Comparison of ENCODE assay signal across 8 mouse cellular contexts in genomic region chr10:84631182-84631581, GRCm38 (mm10). TPM values are rescaled to one million over a fixed set of nuclear protein-coding genes. Genes with fewer than 3 reads are reported as not detected.
DNase-seq lines count a peak whose midpoint lies in the region; ATAC-seq and TF ChIP-seq lines count a peak whose summit lies in the region.

No protein-coding gene starts in this region.

- no peak overlapping the region for H3K27ac ChIP-seq in forebrain, embryonic 14.5 days (ENCODE audit: low read depth, low read length)
- no peak overlapping the region for H3K27ac ChIP-seq in forebrain, embryonic 15.5 days (replicated peaks)
- no peak overlapping the region for H3K27ac ChIP-seq in midbrain, postnatal 0 days (ENCODE audit: low read depth, low read length)
- no peak overlapping the region for H3K27ac ChIP-seq in midbrain, embryonic 13.5 days

- no peak overlapping the region for H3K4me3 ChIP-seq in forebrain, embryonic 14.5 days (ENCODE audit: low read depth, low read length)
- no peak overlapping the region for H3K4me3 ChIP-seq in forebrain, embryonic 15.5 days
- no peak overlapping the region for H3K4me3 ChIP-seq in midbrain, postnatal 0 days (ENCODE audit: low read depth, low read length)
- H3K4me3 ChIP-seq in midbrain, embryonic 13.5 days (replicated peaks), result no peak overlapping the region

- H3K27me3 ChIP-seq in forebrain, embryonic 14.5 days (replicated peaks; ENCODE audit: control insufficient read depth, insufficient read depth, low read length), result no peaks in the 10 kb centered on the region
- H3K27me3 ChIP-seq in forebrain, embryonic 15.5 days, result no peaks in the 10 kb centered on the region
- H3K27me3 ChIP-seq in midbrain, postnatal 0 days (ENCODE audit: insufficient read depth, low read length), result no peaks in the 10 kb centered on the region
- H3K27me3 ChIP-seq in midbrain, embryonic 13.5 days, result no peaks in the 10 kb centered on the region

- H3K4me1 ChIP-seq in forebrain, embryonic 14.5 days (ENCODE audit: control insufficient read depth, insufficient read depth, low read length), result no peaks in the 10 kb centered on the region
- H3K4me1 ChIP-seq in forebrain, embryonic 15.5 days, result no peaks in the 10 kb centered on the region
- no peaks in the 10 kb centered on the region for H3K4me1 ChIP-seq in midbrain, postnatal 0 days (ENCODE audit: insufficient read depth, low read length)
- H3K4me1 ChIP-seq in midbrain, embryonic 13.5 days (replicated peaks), result no peaks in the 10 kb centered on the region

- whole genome bisulfite sequencing in forebrain, embryonic 14.5 days, result 58% methylated on average over 5 of the region's 5 CpGs
- WGBS in forebrain, embryonic 15.5 days, result 65% methylated on average over 5 of the region's 5 CpGs
- WGBS in midbrain, postnatal 0 days, result 65% methylated on average over 5 of the region's 5 CpGs
- WGBS in midbrain, embryonic 13.5 days, result 57% methylated on average over 5 of the region's 5 CpGs

- no peak for ATAC-seq in forebrain, embryonic 14.5 days
- ATAC-seq in forebrain, embryonic 15.5 days (replicated peaks), result no peak
- ATAC-seq in midbrain, postnatal 0 days (ENCODE audit: low FRiP score), result no peak
- ATAC-seq in midbrain, embryonic 13.5 days, result no peak

- DNase-seq in forebrain, embryonic 14.5 days (ENCODE audit: low spot score), result peak; percentile 38
- DNase-seq in midbrain, postnatal 0 days (ENCODE audit: low spot score), result peak; percentile 57
- peak; percentile 69 for DNase-seq in embryo, embryonic 10 days (ENCODE audit: low spot score)
- peak; percentile 49 for DNase-seq in lung, postnatal 14 days
- DNase-seq in Muller cell, postnatal 12 days (ENCODE audit: inconsistent ontology term), result no peak
- DNase-seq in ovary, postnatal 10 days (ENCODE audit: low spot score), result no peak

- H3K4me2 ChIP-seq in forebrain, embryonic 14.5 days (ENCODE audit: low read length), result no peak overlapping the region
- H3K4me2 ChIP-seq in forebrain, embryonic 15.5 days (replicated peaks), result no peak overlapping the region
- H3K4me2 ChIP-seq in midbrain, postnatal 0 days (ENCODE audit: low read depth, low read length, poor library complexity, severe bottlenecking), result no peak overlapping the region
- no peak overlapping the region for H3K4me2 ChIP-seq in midbrain, embryonic 13.5 days (replicated peaks)

- TF ChIP-seq CTCF in midbrain, postnatal 0 days (IDR thresholded peaks at IDR 0.05), result peak; percentile 69

- no peak overlapping the region for H3K9ac ChIP-seq in forebrain, embryonic 14.5 days (ENCODE audit: low read length)
- no peak overlapping the region for H3K9ac ChIP-seq in forebrain, embryonic 15.5 days (replicated peaks)
- H3K9ac ChIP-seq in midbrain, postnatal 0 days (replicated peaks; ENCODE audit: low read length, poor library complexity, severe bottlenecking), result no peak overlapping the region
- no peak overlapping the region for H3K9ac ChIP-seq in midbrain, embryonic 13.5 days (replicated peaks)

- no peaks in the 10 kb centered on the region for H3K9me3 ChIP-seq in forebrain, embryonic 14.5 days (replicated peaks; ENCODE audit: control insufficient read depth, low read length)
- H3K9me3 ChIP-seq in forebrain, embryonic 15.5 days, result no peaks in the 10 kb centered on the region
- H3K9me3 ChIP-seq in midbrain, postnatal 0 days (ENCODE audit: low read length), result no peaks in the 10 kb centered on the region
- H3K9me3 ChIP-seq in midbrain, embryonic 13.5 days, result no peaks in the 10 kb centered on the region

- peaks cover 30% of the 10 kb centered on the region for H3K36me3 ChIP-seq in forebrain, embryonic 14.5 days (ENCODE audit: control insufficient read depth, insufficient read depth, low read length)
- peaks cover 26% of the 10 kb centered on the region for H3K36me3 ChIP-seq in forebrain, embryonic 15.5 days
- H3K36me3 ChIP-seq in midbrain, postnatal 0 days (ENCODE audit: insufficient read depth, low read length), result peaks cover 24% of the 10 kb centered on the region
- H3K36me3 ChIP-seq in midbrain, embryonic 13.5 days, result peaks cover 43% of the 10 kb centered on the region

RNA-seq across cellular contexts. Expression of gene Polr3b, which starts 9.1 kb away (rescaled TPM):
- polyA plus RNA-seq in forebrain, embryonic 14.5 days (2014; fragmentation: Nextera tagmentation; extraction: Ambion mirVana), result 12.6 and 14.7 TPM in 2 replicates
- polyA plus RNA-seq in forebrain, embryonic 15.5 days (2015; fragmentation: Nextera tagmentation; extraction: Ambion mirVana), result 15.3 and 16.5 TPM in 2 replicates
- 11.0 and 13.4 TPM in 2 replicates for total RNA-seq in midbrain, postnatal 0 days (2014; rRNA removed)
- 10.2 and 10.5 TPM in 2 replicates for polyA plus RNA-seq in midbrain, postnatal 0 days (2015; fragmentation: Nextera tagmentation; extraction: Ambion mirVana)
- polyA plus RNA-seq in midbrain, embryonic 13.5 days (2015; fragmentation: Nextera tagmentation; extraction: Ambion mirVana), result 17.2 and 18.6 TPM in 2 replicates

RNA-seq across cellular contexts. Expression of gene Tcp11l2, which starts 54.8 kb away (rescaled TPM):
- polyA plus RNA-seq in forebrain, embryonic 14.5 days (2014; fragmentation: Nextera tagmentation; extraction: Ambion mirVana), result 25.1 and 33.3 TPM in 2 replicates
- 30.8 and 34.8 TPM in 2 replicates for polyA plus RNA-seq in forebrain, embryonic 15.5 days (2015; fragmentation: Nextera tagmentation; extraction: Ambion mirVana)
- total RNA-seq in midbrain, postnatal 0 days (2014; rRNA removed), result 10.5 and 11.5 TPM in 2 replicates
- polyA plus RNA-seq in midbrain, postnatal 0 days (2015; fragmentation: Nextera tagmentation; extraction: Ambion mirVana), result 15.0 and 16.0 TPM in 2 replicates
- 18.5 and 19.5 TPM in 2 replicates for polyA plus RNA-seq in midbrain, embryonic 13.5 days (2015; fragmentation: Nextera tagmentation; extraction: Ambion mirVana)

Comparison
In these comparisons a context has a peak if more than half of its experiments do, and no peak if none do; other contexts are left out.
1. DNase-seq: peak in forebrain, embryonic 14.5 days (single experiment), midbrain, postnatal 0 days (single experiment), embryo, embryonic 10 days (single experiment) and lung, postnatal 14 days (single experiment); none in Muller cell, postnatal 12 days (single experiment) and ovary, postnatal 10 days (single experiment).